Mouse (Mus musculus): ENCODE measurements at regions not wholly inside any gene's neighbourhood (a gene's known extent, or its start where the extent isn't known, plus 50 kb on each side); places are given as distances from the start of the nearest gene placed in this dataset.

GRCm38 (mm10) chr8:10866696-10867395, 141.4 kb downstream of the Irs2 start:
- no peak for DNase-seq

- DNase-seq = peak; percentile 36
Measured at GRCm38 (mm10) chr8:10865941-10866513, 142.2 kb downstream of the Irs2 start.

GRCm38 (mm10) chr8:10865415-10865821, 142.8 kb downstream of the Irs2 start:
- DNase-seq = peak; percentile 31

GRCm38 (mm10) chr8:10862442-10862841, 145.8 kb downstream of the Irs2 start:
- no peak for DNase-seq

GRCm38 (mm10) chr8:10860810-10861209, 147.4 kb downstream of the Irs2 start:
- no peak for DNase-seq

- no peak for DNase-seq
Measured at GRCm38 (mm10) chr8:10857874-10858273, 150.4 kb downstream of the Irs2 start.

- no peak for DNase-seq
Measured at GRCm38 (mm10) chr8:10856996-10857720, 151.1 kb downstream of the Irs2 start.

GRCm38 (mm10) chr8:10855696-10856095, 152.6 kb downstream of the Irs2 start:
- DNase-seq = no peak

GRCm38 (mm10) chr8:10855131-10855530, 153.1 kb downstream of the Irs2 start:
- DNase-seq = no peak

GRCm38 (mm10) chr8:10854600-10854999, 153.7 kb downstream of the Irs2 start:
- peak; percentile 11 for DNase-seq

- DNase-seq = no peak
Measured at GRCm38 (mm10) chr8:10853901-10854300, 154.4 kb downstream of the Irs2 start.

GRCm38 (mm10) chr8:10849916-10850315, 158.3 kb downstream of the Irs2 start:
- no peak for DNase-seq

- no peak for DNase-seq
Measured at GRCm38 (mm10) chr8:10845607-10846006, 162.7 kb downstream of the Irs2 start.

- DNase-seq = no peak
Measured at GRCm38 (mm10) chr8:10840853-10841531, 167.3 kb downstream of the Irs2 start.

- no peak for DNase-seq
Measured at GRCm38 (mm10) chr8:10840044-10840443, 168.2 kb downstream of the Irs2 start.

- no peak for DNase-seq
Measured at GRCm38 (mm10) chr8:10835054-10835453, 173.2 kb downstream of the Irs2 start.

- DNase-seq = no peak
Measured at GRCm38 (mm10) chr8:10831864-10832263, 176.4 kb downstream of the Irs2 start.

GRCm38 (mm10) chr8:10831277-10831676, 177.0 kb downstream of the Irs2 start:
- DNase-seq = no peak

- DNase-seq = no peak
Measured at GRCm38 (mm10) chr8:10830835-10831234, 177.4 kb downstream of the Irs2 start.

GRCm38 (mm10) chr8:10828580-10828979, 179.7 kb downstream of the Irs2 start:
- no peak for DNase-seq

GRCm38 (mm10) chr8:10827560-10827959, 180.7 kb downstream of the Irs2 start:
- peak; percentile 35 for DNase-seq

- DNase-seq = no peak
Measured at GRCm38 (mm10) chr8:10825981-10826380, 182.3 kb downstream of the Irs2 start.

GRCm38 (mm10) chr8:10825192-10825926, 182.9 kb downstream of the Irs2 start:
- no peak for DNase-seq
